Mouse (Mus musculus): Measurements from ENCODE around the gene Ly6g6d.

GRCm38 (mm10) chr17:35048932-35049440, 28.9 kb downstream of the Ly6g6d start:
- no peak for TF ChIP-seq CTCF (IDR thresholded peaks at IDR 0.05; ENCODE audit: borderline replicate concordance, insufficient read depth, low read depth, low read length)
- no peak for TF ChIP-seq POLR2A (IDR thresholded peaks at IDR 0.05; ENCODE audit: borderline replicate concordance, insufficient read depth, low read length)

Data from cerebellum, adult 2 months (tissue).